Mouse (Mus musculus): ENCODE measurements around the gene Nup50.
"Not testable (repeated sequence)": the region's sequence is repeated elsewhere in the genome, so short reads cannot be mapped to it uniquely, and the experiment has no call there.

Gene Nup50

DNA sequence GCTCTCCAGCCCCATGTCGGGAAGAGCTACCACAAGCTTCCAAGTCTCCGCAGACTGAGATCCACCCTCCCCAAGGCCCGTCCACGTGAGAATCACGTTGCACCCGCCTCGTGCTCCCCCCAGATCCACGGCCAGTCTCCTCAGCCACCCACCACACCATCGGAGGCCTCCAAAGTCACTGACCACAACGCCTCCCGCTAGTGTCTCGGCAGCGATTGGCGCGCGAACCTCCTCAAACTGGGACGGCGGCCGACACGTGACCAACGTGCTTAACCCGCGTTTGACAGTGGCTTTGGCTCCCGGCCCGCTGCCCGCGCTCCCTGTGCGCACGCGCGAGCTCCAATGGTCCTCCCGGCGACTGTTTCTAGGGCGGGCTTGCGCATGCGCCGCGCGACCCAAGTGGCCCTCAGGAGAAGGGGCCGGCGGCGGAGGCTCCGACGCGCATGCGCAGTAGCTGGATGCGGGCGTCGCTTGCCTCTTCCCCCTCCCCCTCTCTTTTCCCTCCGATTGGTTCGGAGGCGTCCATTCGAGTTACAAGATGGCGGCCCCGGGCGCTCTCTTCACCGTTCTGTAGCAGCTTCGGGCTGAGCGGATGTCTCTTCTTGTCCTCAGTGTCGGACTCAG is at the start of gene Nup50:
Nup50 (plus strand) TSS at position 528 of the 624 bp plus-strand sequence.
- DNase-seq (ENCODE audit: extremely low read depth, low read depth), result peak; percentile 89

DNA sequence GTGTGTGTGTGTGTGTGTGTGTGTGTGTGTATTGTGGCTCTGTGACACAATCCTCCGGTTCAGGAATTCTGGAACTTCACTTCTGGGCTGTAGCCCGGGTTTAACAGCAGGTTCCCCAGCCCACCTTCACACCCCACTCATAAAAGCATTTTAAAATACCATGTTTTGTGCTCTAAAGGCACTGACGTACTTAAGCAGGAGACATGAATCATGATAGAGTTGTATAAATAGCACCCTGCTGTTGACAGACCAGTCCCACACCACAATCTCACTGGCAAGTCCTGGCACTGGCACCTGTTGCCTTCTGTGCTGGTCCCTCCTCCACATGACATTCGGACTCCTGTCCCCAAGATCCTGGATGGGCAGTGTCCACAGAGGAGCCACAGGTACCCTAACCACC is 49.3 kb upstream of the Nup50 start:
- no peak for DNase-seq (ENCODE audit: extremely low read depth, low read depth)

DNA sequence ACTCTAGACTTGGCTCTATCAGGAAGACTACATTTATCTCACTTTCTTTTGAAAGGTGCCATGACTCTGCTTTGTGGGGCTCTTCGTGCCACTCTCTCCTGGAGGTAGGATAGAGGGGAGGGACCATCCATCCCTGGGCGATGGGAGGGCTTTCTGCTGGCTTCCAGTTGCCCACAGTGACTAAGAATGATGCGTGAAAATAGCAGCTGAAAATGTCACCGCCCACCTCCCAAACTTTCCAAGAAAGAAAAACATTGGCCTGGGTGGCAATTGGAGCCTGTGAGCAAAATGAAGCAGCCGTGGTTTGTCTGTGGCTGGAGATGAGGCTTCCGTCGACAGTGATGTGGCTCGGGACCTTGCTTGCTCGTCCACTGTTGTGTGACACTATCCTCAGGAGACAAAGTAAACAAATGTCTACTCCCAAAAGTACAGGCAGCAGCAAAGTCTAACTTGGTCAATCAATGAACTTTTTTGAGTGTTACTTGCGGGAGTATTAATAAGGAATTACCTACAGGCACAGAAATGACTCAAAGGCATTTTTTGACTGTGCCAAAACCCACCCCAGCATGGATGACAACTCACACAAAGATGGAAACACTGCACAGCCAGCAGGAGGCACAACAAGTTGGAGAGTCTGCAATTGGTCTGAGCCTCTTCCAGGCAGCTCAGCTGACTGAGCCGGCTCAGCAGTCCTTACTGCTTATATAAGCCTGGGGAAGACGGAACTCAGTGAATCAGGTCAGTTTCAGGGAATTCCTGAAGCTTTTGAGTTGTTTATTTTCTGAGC is 46.0 kb upstream of the Nup50 start:
- no peak for DNase-seq (ENCODE audit: extremely low read depth, low read depth)

DNA sequence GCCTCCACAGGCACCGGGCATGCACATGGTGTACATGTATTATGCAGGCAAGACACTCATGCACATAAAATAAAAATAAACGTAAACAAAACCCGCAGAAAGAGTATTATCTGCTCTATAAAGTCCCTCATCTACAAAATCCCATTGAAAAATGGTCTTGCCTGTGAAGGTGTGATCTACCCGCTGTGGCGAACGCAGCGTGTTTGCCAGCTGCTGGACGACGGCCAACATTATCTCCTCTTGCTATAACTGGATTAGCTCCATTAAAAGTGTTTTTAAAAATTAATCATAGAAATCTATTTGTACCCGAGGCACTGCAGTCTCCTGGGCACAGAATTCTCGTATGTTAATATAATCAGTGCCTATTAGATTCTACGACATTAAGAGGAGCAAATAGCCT is 35.1 kb upstream of the Nup50 start:
- DNase-seq (ENCODE audit: extremely low read depth, low read depth), result no peak

DNA sequence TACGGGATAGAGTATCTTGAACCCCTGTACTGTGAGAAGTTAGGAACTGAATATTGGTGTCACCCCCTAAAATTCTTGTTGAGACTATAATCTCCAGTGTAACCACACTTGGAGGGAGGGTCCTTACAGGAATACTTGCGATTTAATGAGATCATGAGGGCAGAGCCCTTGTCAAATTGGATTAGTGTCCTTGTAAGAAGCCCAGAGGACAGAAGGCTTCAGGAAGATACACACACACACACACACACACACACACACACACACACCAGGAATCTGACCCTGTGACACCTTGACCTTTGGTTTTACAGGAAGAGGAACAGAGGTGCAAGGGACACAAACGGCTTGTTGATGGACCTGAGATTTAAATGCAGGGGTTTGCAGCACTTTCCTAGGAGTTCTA is 32.0 kb upstream of the Nup50 start:
- no peak for DNase-seq (ENCODE audit: extremely low read depth, low read depth)

DNA sequence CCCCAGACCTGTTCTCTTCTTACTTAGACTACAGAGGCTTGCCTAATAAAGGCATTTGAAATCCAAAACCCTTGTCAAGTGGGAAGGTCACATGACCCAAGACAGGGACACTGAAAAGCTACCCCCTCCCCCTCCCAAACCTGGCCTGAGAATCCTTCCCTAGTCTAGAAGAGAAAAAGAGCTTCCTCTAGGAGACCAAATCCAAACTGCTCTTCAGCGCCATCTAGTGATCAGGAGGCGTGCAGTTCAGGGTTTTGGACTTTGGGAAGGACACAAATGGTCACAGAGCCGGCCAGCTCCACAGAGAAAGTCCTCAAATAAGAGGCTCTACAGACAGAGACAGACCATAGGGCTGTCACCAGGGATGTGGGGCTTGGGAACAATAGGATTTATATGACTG is 31.6 kb upstream of the Nup50 start:
- peak; percentile 28 for DNase-seq (ENCODE audit: extremely low read depth, low read depth)

DNA sequence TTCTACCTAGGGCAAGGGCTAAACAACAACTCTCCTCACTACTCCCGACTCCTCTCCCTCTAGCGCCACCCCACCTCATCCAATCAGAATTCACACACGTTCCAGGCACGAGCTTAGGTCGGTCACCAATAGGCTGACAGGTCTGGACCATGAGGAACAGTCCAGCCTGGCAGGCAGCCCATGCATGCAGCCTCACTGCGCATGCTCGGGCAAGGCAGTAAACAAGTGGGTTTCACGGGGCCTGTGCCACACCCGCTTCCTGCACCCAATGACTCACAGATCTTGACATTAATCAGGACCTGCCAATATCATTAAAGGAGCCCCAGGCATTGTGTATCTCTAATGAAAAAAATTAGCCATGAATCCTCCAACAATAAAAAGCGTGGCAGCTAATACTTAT is 27.0 kb upstream of the Nup50 start:
- not testable (repeated sequence) for DNase-seq (ENCODE audit: extremely low read depth, low read depth)

DNA sequence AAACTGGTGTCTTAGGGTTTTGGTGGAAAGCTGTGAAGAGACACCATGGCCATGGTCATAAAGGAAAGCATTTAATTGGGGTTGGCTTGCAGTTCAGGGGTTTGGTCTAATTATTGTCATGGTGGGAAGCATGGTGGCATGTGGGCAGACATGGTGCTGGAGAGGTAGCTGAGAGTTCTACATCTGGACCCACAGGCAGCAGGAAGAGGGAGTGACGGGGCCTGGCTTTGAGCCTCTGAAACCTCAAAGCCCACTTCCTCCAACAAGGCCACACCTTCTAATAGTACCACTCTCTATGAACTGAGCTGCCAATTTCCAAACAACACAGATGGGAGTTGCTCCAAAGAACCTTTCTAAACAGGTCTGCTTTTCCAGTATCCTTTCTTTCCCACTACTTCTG is 26.5 kb upstream of the Nup50 start:
- DNase-seq (ENCODE audit: extremely low read depth, low read depth), result no peak

DNA sequence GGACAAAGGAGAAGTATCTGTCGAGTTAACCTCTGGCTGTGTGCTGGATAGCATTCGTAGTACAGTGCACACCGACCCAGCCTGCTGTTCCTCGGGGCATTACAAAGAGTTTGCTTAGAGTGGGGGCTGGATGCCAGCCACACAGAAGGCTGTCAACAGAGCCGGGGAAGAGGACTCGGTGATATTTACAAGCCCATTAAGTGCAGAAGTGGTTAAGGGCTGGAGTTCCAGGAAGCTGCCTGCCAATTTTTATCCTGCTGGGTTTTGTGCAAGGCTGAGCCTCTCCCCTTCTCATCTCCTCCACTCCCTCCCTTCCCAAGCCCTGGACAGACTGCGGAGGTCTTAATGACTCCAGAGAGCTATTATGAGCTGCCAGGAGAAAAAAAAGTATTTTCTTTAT is 25.1 kb upstream of the Nup50 start:
- peak; percentile 34 for DNase-seq (ENCODE audit: extremely low read depth, low read depth)

DNA sequence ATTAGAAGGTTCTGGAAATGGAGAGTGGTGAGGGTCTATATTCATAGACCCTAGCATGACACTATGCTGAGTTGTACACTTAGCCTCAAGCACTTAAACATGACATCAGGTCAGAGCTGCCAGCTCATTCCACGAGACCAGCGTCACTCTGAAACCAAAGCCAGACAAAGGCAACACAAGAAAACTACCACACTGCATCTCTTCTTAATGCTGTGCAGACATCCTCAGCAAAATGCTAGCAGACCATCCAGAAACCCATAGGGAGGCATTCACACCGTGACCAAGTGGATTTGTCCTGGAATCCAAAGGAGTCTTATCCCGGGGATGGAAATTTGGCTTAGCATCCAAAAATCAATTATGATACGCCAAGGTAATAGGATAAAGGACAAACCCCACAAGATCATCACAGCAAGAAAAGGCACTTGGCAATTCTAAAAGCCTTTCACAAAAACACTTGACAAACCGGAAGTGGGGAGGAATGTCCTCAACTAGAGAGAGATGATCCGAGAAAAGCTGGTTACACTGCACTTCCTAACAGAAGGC is 19.3 kb upstream of the Nup50 start:
- DNase-seq (ENCODE audit: extremely low read depth, low read depth), result no peak

DNA sequence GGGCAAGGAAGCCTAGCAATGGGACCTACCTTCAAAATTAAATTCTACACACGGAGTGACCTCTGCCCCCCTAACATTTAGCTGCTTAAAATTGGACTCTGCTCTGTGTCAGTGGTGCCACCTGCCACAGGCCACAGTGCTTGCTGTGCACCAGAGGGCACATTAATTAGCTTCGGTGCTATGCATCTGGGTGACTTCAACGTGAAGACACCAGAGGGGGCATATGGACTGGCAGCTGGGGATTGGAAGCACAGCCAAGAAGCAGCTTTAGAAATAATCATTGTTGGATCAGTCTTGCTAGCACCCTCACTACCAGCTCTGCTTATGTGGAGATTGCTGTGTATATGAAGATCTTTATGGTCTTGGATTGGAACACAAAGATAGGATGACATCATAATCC is 10.0 kb upstream of the Nup50 start:
- no peak for DNase-seq (ENCODE audit: extremely low read depth, low read depth)

DNA sequence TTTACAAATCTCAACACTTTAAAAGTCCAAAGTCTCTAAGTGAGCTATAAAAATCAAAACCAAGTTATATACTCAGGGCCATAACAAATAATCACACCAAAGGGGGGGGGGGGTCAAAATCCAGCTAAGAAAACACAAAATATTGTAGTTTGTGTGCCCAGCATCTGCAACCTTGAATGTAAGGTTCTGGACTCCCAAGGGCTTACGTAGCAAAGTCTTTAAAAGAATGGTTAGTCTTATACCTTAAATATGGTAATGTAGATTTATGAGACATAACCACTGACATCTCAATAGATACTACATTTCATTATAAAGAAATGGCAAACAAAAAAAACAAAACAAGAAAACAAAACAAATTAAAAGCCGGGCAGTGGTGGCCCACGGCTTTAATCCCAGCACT is 3.3 kb upstream of the Nup50 start, which contains the start of gene Gm29666:
Gm29666 (minus strand) TSS at position 101 of the 400 bp plus-strand sequence.
- no peak for DNase-seq (ENCODE audit: extremely low read depth, low read depth)

DNA sequence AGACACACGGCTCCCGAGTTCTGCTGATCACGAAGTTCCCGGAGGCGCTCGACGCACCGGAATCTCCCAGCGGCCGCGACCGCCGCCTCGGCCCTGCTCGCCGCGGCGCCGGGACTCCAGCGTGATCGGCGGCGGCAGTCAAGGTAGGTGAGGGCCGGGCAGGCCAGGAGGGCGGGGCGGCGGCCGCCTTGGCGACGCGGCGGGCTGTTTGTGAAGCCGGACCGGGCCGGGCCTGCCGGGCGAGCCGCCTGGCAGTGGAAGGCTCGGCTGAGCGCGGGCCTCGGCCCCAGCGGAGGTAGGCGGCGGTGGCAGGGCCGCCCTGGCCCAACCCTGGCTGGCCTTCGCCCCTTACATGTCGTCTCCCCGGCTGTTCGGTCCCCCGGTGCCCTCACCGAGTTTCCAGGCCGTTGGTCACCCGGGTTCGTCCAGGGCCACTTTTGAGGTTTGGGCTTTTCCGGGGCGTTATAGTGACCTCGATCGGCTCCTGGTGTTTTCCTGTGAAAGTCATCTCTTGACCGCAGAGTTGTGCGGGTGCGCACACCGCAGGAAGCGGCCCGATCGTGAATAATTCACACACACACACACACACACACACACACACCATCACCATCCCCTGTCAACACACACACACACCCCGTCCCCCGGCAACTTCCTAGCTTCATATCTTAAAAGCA is 434 bp downstream of the Nup50 start:
- peak; percentile 14 for DNase-seq (ENCODE audit: extremely low read depth, low read depth)

DNA sequence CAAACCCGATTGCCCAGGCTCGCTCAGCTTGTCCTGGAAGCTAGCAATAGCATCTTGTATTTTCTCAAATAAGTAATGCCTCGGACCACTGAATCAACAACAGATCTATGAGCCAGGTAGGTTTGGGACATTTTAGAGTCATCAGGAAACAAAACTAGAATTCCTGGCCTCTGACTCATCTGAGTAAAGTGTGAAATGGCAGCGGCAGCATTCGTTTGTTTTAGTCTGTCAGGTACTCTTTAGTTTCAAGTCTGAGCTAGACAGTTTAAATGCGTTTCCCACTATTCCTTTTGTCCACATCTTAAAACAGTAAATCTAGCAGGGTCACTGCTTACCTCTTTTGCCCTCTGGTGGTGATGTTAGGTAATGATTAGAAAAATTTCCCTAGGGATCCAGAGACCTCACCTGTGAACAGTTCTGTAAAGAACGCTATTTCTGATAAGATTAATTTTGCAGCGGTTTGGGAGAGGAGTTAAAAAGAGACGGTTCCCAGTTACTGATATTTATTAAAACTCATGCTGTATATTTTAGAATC is 1.6 kb downstream of the Nup50 start:
- peak; percentile 24 for DNase-seq (ENCODE audit: extremely low read depth, low read depth)

DNA sequence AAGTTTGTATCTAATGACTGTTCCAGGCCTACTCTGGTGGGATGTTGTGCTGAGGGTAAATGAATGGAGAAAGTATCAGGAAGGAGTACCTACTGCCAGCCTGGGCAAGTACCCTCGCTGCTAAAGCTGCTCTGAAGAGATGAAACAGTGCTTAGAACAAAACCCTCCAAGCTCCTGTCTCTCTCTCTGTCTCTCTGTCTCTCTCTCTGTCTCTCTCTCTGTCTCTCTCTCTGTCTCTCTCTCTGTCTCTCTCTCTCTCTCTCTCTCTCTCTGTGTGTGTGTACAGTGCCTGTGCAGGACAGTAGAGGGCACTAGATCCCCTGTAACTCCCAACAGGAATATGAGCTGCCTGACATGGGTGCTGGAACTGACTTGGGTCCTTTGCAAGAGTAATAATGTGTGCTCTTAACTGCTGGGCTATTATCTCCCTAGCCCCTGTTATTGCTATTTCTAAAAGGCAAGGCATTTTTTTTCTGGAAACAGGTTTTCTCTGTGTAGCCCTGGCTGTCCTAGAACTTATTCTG is 2.3 kb downstream of the Nup50 start:
- DNase-seq (ENCODE audit: extremely low read depth, low read depth), result peak; percentile 51

DNA sequence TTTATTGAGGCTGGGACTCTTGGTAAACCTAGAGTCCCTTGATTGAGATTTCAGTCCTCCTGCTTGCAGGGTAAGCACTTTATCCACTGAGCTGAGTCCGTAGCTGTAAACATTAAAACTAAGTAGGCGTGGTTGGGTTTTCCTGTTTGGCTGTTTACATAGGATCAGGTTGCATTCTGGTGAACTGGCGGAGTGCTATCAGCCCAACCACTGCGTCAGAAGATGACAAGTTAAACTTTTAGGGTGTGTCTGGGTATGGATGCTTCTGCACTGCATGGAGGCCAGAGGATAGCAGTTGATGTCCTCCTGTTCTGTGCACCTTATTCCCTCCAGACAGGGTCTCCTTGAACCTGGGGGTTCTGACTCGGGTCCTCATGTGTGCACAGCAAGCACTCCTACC is 9.1 kb downstream of the Nup50 start:
- DNase-seq (ENCODE audit: extremely low read depth, low read depth), result no peak

DNA sequence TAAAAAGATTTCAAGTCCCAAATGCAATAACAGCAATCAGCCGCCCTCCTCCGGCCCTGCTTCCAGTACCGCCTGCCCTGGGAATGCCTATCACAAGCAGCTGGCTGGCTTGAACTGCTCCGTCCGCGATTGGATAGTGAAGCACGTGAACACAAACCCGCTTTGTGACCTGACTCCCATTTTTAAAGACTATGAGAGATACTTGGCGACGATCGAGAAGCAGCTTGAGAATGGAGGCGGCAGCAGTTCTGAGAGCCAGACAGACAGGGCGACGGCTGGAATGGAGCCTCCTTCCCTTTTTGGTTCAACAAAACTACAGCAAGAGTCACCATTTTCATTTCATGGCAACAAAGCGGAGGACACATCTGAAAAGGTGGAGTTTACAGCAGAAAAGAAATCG is 11.7 kb downstream of the Nup50 start:
- DNase-seq (ENCODE audit: extremely low read depth, low read depth), result no peak

DNA sequence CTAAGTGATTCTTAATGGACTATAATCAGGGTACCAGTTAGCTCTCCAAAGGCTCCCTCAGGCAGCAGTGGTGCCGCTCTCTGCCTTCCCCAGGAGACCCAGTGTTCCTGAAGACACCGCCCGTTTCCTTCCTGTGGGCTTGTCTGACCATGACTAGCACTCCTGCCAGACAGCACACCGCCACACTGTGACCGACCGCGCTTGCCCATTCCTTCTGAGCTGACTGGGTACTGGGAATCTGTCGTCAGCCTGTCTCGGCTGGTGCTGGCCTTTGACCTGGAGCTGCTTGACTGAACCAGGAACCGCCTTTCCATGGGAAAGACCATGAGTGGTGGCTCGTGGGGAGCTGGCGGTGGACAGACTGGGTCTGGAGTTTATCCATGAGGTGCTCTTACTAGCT is 16.9 kb downstream of the Nup50 start:
- no peak for DNase-seq (ENCODE audit: extremely low read depth, low read depth)

DNA sequence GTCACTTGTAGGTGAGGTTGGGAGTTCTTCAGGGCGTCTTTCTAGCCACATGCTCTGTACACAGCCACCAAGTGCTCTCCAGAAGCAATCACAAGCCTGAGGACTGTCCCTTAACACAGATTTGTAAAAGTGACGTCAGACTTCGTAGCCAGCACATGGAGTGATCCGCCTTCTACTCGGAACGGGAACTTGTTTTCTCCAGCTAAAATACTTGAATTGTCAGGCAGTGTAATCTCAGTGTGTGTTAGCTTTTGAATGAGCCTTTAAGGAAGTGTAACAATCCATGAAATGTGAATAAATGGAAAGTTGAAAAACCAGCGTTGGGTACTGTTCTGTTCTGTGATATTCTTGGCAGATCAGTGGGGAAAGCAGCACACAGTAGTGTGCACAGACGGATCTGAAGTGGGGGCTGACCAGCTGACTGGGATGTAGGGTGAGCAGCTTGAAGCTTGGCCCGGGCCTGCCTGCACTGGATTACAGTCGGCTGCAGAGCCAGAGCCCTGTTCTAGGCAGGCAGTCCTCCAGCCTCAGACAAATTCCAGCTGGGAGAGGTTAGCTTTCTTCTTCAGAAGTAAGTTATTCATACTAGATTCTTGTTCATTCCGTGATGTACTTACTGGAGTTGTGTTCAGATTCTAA is 19.6 kb downstream of the Nup50 start:
- DNase-seq (ENCODE audit: extremely low read depth, low read depth), result no peak

DNA sequence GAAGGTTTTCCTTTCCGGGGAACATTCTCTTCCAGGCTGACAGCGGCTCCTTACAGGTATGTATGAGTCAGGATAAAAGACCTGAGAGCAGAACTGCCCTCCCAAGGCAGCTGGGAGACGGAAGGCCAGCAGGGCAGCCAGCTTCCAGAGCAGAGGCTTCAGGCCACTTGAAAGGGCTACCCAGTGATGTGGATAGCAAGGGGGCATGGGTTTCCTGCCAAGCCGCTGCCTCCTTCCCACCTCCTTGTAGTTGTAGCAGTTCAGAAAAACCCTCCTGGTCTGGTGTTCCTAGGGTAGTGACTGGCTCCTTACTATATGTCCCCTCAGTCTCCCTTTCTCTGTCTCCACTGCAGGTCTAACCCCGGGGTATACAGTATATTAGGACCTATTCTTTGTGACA is 21.1 kb downstream of the Nup50 start:
- no peak for DNase-seq (ENCODE audit: extremely low read depth, low read depth)

DNA sequence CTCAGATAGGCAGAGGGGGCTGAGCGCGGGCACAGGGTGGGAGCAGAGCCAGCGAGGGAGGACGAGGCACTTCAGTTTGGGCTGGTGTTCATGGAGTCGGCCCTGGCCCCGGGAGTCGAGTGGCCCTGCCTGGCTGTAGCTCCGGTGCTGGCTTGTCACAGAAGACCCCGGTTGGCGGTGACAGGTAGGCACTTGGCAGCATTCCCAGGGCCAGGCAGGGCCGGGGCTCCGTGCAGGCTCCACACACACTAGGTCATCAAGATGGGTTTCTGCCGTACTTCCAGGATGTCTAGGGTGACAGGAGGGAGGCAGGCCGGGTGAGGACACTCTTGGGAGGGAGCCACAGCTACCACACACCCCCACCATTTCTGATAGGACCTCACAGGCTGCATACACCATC is 25.8 kb downstream of the Nup50 start:
- DNase-seq (ENCODE audit: extremely low read depth, low read depth), result no peak
